In the genomic region with DNA sequence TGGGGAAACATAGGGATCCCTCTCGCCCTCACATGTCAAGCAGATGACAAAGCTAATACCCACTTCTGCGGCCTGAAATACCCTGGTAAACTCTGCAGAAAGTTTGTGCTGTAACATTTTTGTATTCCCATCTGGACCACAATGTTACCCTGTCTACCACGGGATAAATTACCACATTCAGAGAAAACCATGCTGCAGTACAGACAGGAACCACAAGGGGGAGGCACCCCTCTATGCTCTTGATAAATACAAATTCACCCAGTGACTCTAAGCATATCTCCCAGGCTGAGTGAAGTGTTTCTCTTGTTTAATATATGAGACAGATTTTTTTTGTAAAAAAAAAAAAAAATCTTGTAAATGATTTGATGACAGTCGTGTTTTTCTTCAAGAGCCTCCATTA, we compare ENCODE assay signal across 8 mouse cellular contexts.
DNase-seq lines count a peak whose midpoint lies in the region; ATAC-seq and TF ChIP-seq lines count a peak whose summit lies in the region.
"Not testable (repeated sequence)": the region's sequence is repeated elsewhere in the genome, so short reads cannot be mapped to it uniquely, and the experiment has no call there.

No protein-coding gene starts in this region.

- WGBS in hindbrain, embryonic 10.5 days, result 45% methylated on average over 4 of the region's 4 CpGs
- WGBS in liver, embryonic 16.5 days (ENCODE audit: insufficient replicate concordance), result 16% methylated on average over 4 of the region's 4 CpGs
- WGBS in thymus, adult 2 months, result 41% methylated on average over 4 of the region's 4 CpGs

- not testable (repeated sequence) for TF ChIP-seq POLR2A in thymus, adult 2 months (IDR thresholded peaks at IDR 0.05; ENCODE audit: control insufficient read depth, extremely low read depth, insufficient read depth, low read length, poor library complexity)

- 0 out of 2 replicates have a peak, but pooled peaks have one; percentile 19 for ATAC-seq in liver, embryonic 16.5 days (ENCODE audit: low read depth)

- H3K4me1 ChIP-seq in hindbrain, embryonic 10.5 days (replicated peaks); liver, embryonic 16.5 days (ENCODE audit: control insufficient read depth, low read depth, low read length); thymus, adult 2 months (replicated peaks; ENCODE audit: control insufficient read depth, insufficient read depth, low read length): not testable (repeated sequence)

- H3K4me2 ChIP-seq in liver, embryonic 16.5 days (ENCODE audit: low read depth, low read length), result not testable (repeated sequence)

- not testable (repeated sequence) for H3K4me3 ChIP-seq in hindbrain, embryonic 10.5 days; layer of hippocampus, adult 2 months; liver, embryonic 16.5 days (ENCODE audit: low read depth, low read length); thymus, adult 2 months (ENCODE audit: control insufficient read depth, insufficient read depth, low read length)

- not testable (repeated sequence) for H3K9ac ChIP-seq in liver, embryonic 16.5 days (ENCODE audit: low read depth, low read length)

- H3K27ac ChIP-seq in hindbrain, embryonic 10.5 days; layer of hippocampus, adult 2 months; liver, embryonic 16.5 days (ENCODE audit: low read length); thymus, adult 2 months (ENCODE audit: control insufficient read depth, insufficient read depth, low read length): not testable (repeated sequence)

- not testable (repeated sequence) for H3K27me3 ChIP-seq in hindbrain, embryonic 10.5 days (ENCODE audit: insufficient read depth, poor library complexity, severe bottlenecking); liver, embryonic 16.5 days (ENCODE audit: control insufficient read depth, insufficient read depth, low read depth, low read length); thymus, adult 2 months (ENCODE audit: control insufficient read depth, insufficient read depth, low read length)

- not testable (repeated sequence) for H3K9me3 ChIP-seq in hindbrain, embryonic 10.5 days; liver, embryonic 16.5 days (replicated peaks; ENCODE audit: control insufficient read depth, low read length)

- TF ChIP-seq CTCF in layer of hippocampus, adult 2 months (conservative IDR thresholded peaks at IDR 0.05), result peak; percentile 74
- not testable (repeated sequence) for TF ChIP-seq CTCF in thymus, adult 2 months (IDR thresholded peaks at IDR 0.05; ENCODE audit: borderline replicate concordance, control insufficient read depth, extremely low read depth, insufficient read depth, low read length, poor library complexity)

- peak; percentile 11 for DNase-seq in Muller cell, postnatal 12 days (ENCODE audit: inconsistent ontology term)
- peak; percentile 3 to 36 for DNase-seq in cerebellum, postnatal 25 days
- DNase-seq in frontal cortex, adult 2 months (ENCODE audit: extremely low spot score in 1 of 2, low spot score in 1 of 2), result peak; percentile 7 to 57
- DNase-seq in hindbrain, embryonic 10.5 days (ENCODE audit: low spot score), result peak; percentile 24
- peak; percentile 1 to 26 for DNase-seq in layer of hippocampus, adult 2 months (ENCODE audit: low spot score in 2 of 2)
- peak; percentile 60 for DNase-seq in naive thymus-derived CD4-positive, alpha-beta T cell, adult 2 months (ENCODE audit: low read depth)
- DNase-seq in thymus, adult 2 months, result peak; percentile 72

- not testable (repeated sequence) for H3K36me3 ChIP-seq in hindbrain, embryonic 10.5 days; liver, embryonic 16.5 days (ENCODE audit: control insufficient read depth, insufficient read depth); thymus, adult 2 months (ENCODE audit: control insufficient read depth, insufficient read depth, low read length)

Comparison
In these comparisons a context has a peak if more than half of its experiments do, and no peak if none do; other contexts are left out.
1. DNase-seq: peak in every context shown above with its lines; median percentile 72 in thymus, adult 2 months; 60 in naive thymus-derived CD4-positive, alpha-beta T cell, adult 2 months; 32 in frontal cortex, adult 2 months; 24 in hindbrain, embryonic 10.5 days; 20 in cerebellum, postnatal 25 days; 14 in layer of hippocampus, adult 2 months; 11 in Muller cell, postnatal 12 days.